Mouse (Mus musculus) heart, postnatal 0 days (tissue): ENCODE data around the gene Zfp292. TPM values are rescaled to one million over a fixed set of nuclear protein-coding genes. Genes with fewer than 3 reads are reported as not detected.

Source experiments
- ATAC-seq: fragments of 200-750 bp; cut with Nextera tagmentation; 2 replicates; pipeline ENCODE4 v1.8.0; 2017; ENCODE audit warnings: low read depth, moderate number of reproducible peaks, moderate library complexity; ENCODE audit not compliant: insufficient read depth
- DNase-seq: peaks from one replicate; pipeline ENCODE4 v3.0.0-alpha.2; 2016; ENCODE audit warnings: low spot score
- H3K27ac ChIP-seq: fragments of 300-500 bp; sonication (generic); 2 replicates; pipeline ENCODE4 v1.5.1; 2014; ENCODE audit warnings: low read depth, mild to moderate bottlenecking
- H3K27me3 ChIP-seq: fragments of 300-500 bp; sonication (generic); 2 replicates; pipeline ENCODE4 v1.6.1; 2014; ENCODE audit warnings: low read length, mixed read lengths; ENCODE audit not compliant: control insufficient read depth, insufficient read depth
- H3K36me3 ChIP-seq: fragments of 300-500 bp; sonication (generic); replicated peaks from 2 replicates; pipeline ENCODE4 v1.6.1; 2014; ENCODE audit warnings: low read length, mixed read lengths; ENCODE audit not compliant: control insufficient read depth, insufficient read depth
- H3K4me1 ChIP-seq: fragments of 300-500 bp; sonication (generic); 2 replicates; pipeline ENCODE4 v1.6.1; 2014; ENCODE audit warnings: antibody characterized with exemption; ENCODE audit not compliant: control insufficient read depth, insufficient read depth
- H3K4me2 ChIP-seq: fragments of 300-500 bp; sonication (generic); 2 replicates; pipeline ENCODE4 v1.6.1; 2014; ENCODE audit warnings: low read depth, mild to moderate bottlenecking, low read length, moderate library complexity
- H3K4me3 ChIP-seq: fragments of 300-500 bp; sonication (generic); 2 replicates; pipeline ENCODE4 v1.5.1; 2014; ENCODE audit warnings: low read depth, low read length
- H3K9ac ChIP-seq: fragments of 300-500 bp; sonication (generic); replicated peaks from 2 replicates; pipeline ENCODE4 v1.6.1; 2014; ENCODE audit warnings: low read depth, low read length, mixed read lengths
- H3K9me3 ChIP-seq: fragments of 300-500 bp; sonication (generic); replicated peaks from 2 replicates; pipeline ENCODE4 v1.6.1; 2016; ENCODE audit warnings: low read length; ENCODE audit not compliant: control insufficient read depth
- CTCF ChIP-seq: IDR thresholded peaks from 2 replicates; pipeline ENCODE4 v1.5.1; 2016; ENCODE audit warnings: antibody characterized with exemption, control low read depth, low read depth
- EP300 ChIP-seq: IDR thresholded peaks from 2 replicates; pipeline ENCODE4 v1.6.1; 2016; ENCODE audit warnings: antibody characterized with exemption, low read depth
- WGBS: fragments of 180-500 bp; shearing (Covaris S2); extraction: QIAGEN DNeasy Blood & Tissue Kit; methylation state at CpG from one replicate; pipeline ENCODE4 v1.1.7; 2014; 5-methylcytosine and 5-hydroxymethylcytosine counted together
- polyA plus RNA-seq: library from polyadenylated mRNA; unstranded; fragments of >200 nt; fragmentation: Nextera tagmentation; extraction: Ambion mirVana; gene quantifications from 2 replicates; pipeline ENCODE4 v1.2.1, GENCODE M21; 2015
- total RNA-seq: library from RNA; depleted of rRNA; stranded (reverse); fragments of >200 nt; gene quantifications from 2 replicates; pipeline ENCODE4 v1.2.3, GENCODE M21; 2014; ENCODE audit warnings: low replicate concordance

The Zfp292 gene
- total and polyA plus RNA-seq, 2 experiments from 2014 or later: 7.2 to 13.6 TPM

GRCm38 (mm10) chr4:34900155-34900554, 17.4 kb upstream of the Zfp292 start:
- WGBS: 44% methylated on average over 9 of the region's 9 CpGs
- H3K4me2 ChIP-seq: peak overlapping the region; percentile 18; the same call in 1 of the 2 replicates
- no peak overlapping the region for H3K27ac ChIP-seq
- H3K27me3 ChIP-seq: no peaks in the 10 kb centered on the region
- DNase-seq: no peak
- H3K4me3 ChIP-seq: no peak overlapping the region
- no peaks in the 10 kb centered on the region for H3K4me1 ChIP-seq
- no peak overlapping the region for H3K9ac ChIP-seq
- TF ChIP-seq EP300: no peak
- no peak for TF ChIP-seq CTCF
- H3K36me3 ChIP-seq: no peaks in the 10 kb centered on the region
- no peak for ATAC-seq
- no peaks in the 10 kb centered on the region for H3K9me3 ChIP-seq

GRCm38 (mm10) chr4:34899322-34899721, 16.6 kb upstream of the Zfp292 start:
- no peak overlapping the region for H3K4me2 ChIP-seq
- no peaks in the 10 kb centered on the region for H3K27me3 ChIP-seq
- no peaks in the 10 kb centered on the region for H3K36me3 ChIP-seq
- 79% methylated on average over 1 of the region's 1 CpGs for WGBS
- no peak for DNase-seq
- H3K4me3 ChIP-seq: no peak overlapping the region
- H3K4me1 ChIP-seq: no peaks in the 10 kb centered on the region
- no peak for ATAC-seq
- H3K9ac ChIP-seq: no peak overlapping the region
- H3K27ac ChIP-seq: no peak overlapping the region
- TF ChIP-seq CTCF (no peak), EP300 (no peak)
- H3K9me3 ChIP-seq: no peaks in the 10 kb centered on the region

- Histone ChIP-seq H3K4me2 (no peak overlapping the region), H3K4me3 (no peak overlapping the region), H3K27me3 (no peaks in the 10 kb centered on the region), H3K9ac (no peak overlapping the region), H3K4me1 (no peaks in the 10 kb centered on the region), H3K36me3 (no peaks in the 10 kb centered on the region), H3K9me3 (no peaks in the 10 kb centered on the region), H3K27ac (no peak overlapping the region)
- ATAC-seq (no peak), DNase-seq (no peak)
- TF ChIP-seq EP300 (no peak), CTCF (no peak)
- WGBS: 59% methylated on average over 2 of the region's 2 CpGs
Measured at GRCm38 (mm10) chr4:34898497-34898896, 15.7 kb upstream of the Zfp292 start.

GRCm38 (mm10) chr4:34893479-34893878, 10.7 kb upstream of the Zfp292 start, which contains the start of gene Cga:
Gene Cga, plus strand, starts transcription at chr4:34893779.
- H3K9me3 ChIP-seq: no peaks in the 10 kb centered on the region
- no peak for DNase-seq
- no peak within 1 kb of the TSS for H3K4me3 ChIP-seq
- H3K9ac ChIP-seq: no peak within 1 kb of the TSS
- no peaks in the 10 kb centered on the region for H3K36me3 ChIP-seq
- H3K27me3 ChIP-seq: peaks cover 14% of the 10 kb centered on the region; the same call in 1 of the 2 replicates
- TF ChIP-seq CTCF: no peak
- no peak for TF ChIP-seq EP300
- H3K4me2 ChIP-seq: no peak within 1 kb of the TSS
- WGBS: 62% methylated on average over 1 of the region's 1 CpGs
- no peaks in the 10 kb centered on the region for H3K4me1 ChIP-seq
- ATAC-seq: no peak
- H3K27ac ChIP-seq: no peak within 1 kb of the TSS

- Histone ChIP-seq H3K27me3 (peaks cover 14% of the 10 kb centered on the region; the same call in 1 of the 2 replicates), H3K9me3 (no peaks in the 10 kb centered on the region), H3K4me3 (no peak overlapping the region), H3K4me2 (no peak overlapping the region), H3K4me1 (peaks cover 4% of the 10 kb centered on the region; the same call in 1 of the 2 replicates), H3K27ac (no peak overlapping the region), H3K9ac (no peak overlapping the region), H3K36me3 (no peaks in the 10 kb centered on the region)
- TF ChIP-seq CTCF: no peak
- no peak for TF ChIP-seq EP300
- 28% methylated on average over 2 of the region's 2 CpGs for whole genome bisulfite sequencing
- DNase-seq: no peak
- no peak for ATAC-seq
Measured at GRCm38 (mm10) chr4:34889812-34890185, 7.0 kb upstream of the Zfp292 start.

GRCm38 (mm10) chr4:34889101-34889811, 6.5 kb upstream of the Zfp292 start:
- H3K4me1 ChIP-seq: peaks cover 4% of the 10 kb centered on the region; the same call in 1 of the 2 replicates
- ATAC-seq (no peak), DNase-seq (no peak)
- no peak overlapping the region for H3K9ac ChIP-seq
- TF ChIP-seq EP300: no peak
- no peak for TF ChIP-seq CTCF
- no peaks in the 10 kb centered on the region for H3K36me3 ChIP-seq
- H3K9me3 ChIP-seq: no peaks in the 10 kb centered on the region
- peaks cover 14% of the 10 kb centered on the region; the same call in 1 of the 2 replicates for H3K27me3 ChIP-seq
- WGBS: 15% methylated on average over 15 of the region's 15 CpGs
- no peak overlapping the region for H3K4me3 ChIP-seq
- H3K27ac ChIP-seq: no peak overlapping the region
- no peak overlapping the region for H3K4me2 ChIP-seq
